Mouse (Mus musculus): Measurements from ENCODE around the gene Olfr1415. TPM values are rescaled to one million over a fixed set of nuclear protein-coding genes. Genes with fewer than 3 reads are reported as not detected.

The Olfr1415 gene
- total RNA-seq, 1 experiment = not detected

GRCm38 (mm10) chr1:92474066-92474578, 21.8 kb downstream of the Olfr1415 start:
- no peaks in the 10 kb centered on the region for H3K4me1 ChIP-seq (ENCODE audit: control insufficient read depth in 2 of 2, insufficient read depth in 2 of 2, low read length in 2 of 2, poor library complexity in 1 of 2)
- DNase-seq (ENCODE audit: low read depth, low spot score) = no peak
- H3K9me3 ChIP-seq (ENCODE audit: control insufficient read depth, insufficient read depth, low read depth, low read length) = no peaks in the 10 kb centered on the region
- H3K4me3 ChIP-seq (ENCODE audit: insufficient read depth in 1 of 2, low read depth in 1 of 2, low read length in 2 of 2, poor library complexity in 1 of 2, severe bottlenecking in 1 of 2) = peak overlapping the region; percentile 51 to 91
- in situ Hi-C loops (cut with MboI; ENCODE audit: low sequenced_read_pairs in 2 of 2, unreplicated experiment in 2 of 2) = no loop called here
- TF ChIP-seq ZC3H11A (IDR thresholded peaks at IDR 0.05; ENCODE audit: borderline replicate concordance, low read depth, low read length) (no peak), ZNF384 (IDR thresholded peaks at IDR 0.05; ENCODE audit: low read depth, low read length) (no peak), CHD2 (IDR thresholded peaks at IDR 0.05; ENCODE audit: low read depth, low read length) (no peak), MAFK (IDR thresholded peaks at IDR 0.05; ENCODE audit: insufficient read depth, low read depth, low read length) (no peak), HCFC1 (IDR thresholded peaks at IDR 0.05; ENCODE audit: borderline replicate concordance, insufficient read depth, low read length) (no peak)
- peaks cover 13% of the 10 kb centered on the region for H3K36me3 ChIP-seq (ENCODE audit: control insufficient read depth, insufficient read depth, low read length, poor library complexity, severe bottlenecking)
- H3K27ac ChIP-seq (ENCODE audit: insufficient read depth, low read depth, low read length, poor library complexity, severe bottlenecking) = no peak overlapping the region
- peak overlapping the region; percentile 63 for H3K9ac ChIP-seq (ENCODE audit: insufficient read depth, low read depth, low read length, poor library complexity, severe bottlenecking)

- Histone ChIP-seq H3K36me3 (ENCODE audit: control insufficient read depth, insufficient read depth, low read length, poor library complexity, severe bottlenecking) (peaks cover 17% of the 10 kb centered on the region), H3K4me1 (ENCODE audit: control insufficient read depth in 2 of 2, insufficient read depth in 2 of 2, low read length in 2 of 2, poor library complexity in 1 of 2) (no peaks in the 10 kb centered on the region), H3K4me3 (ENCODE audit: insufficient read depth in 1 of 2, low read depth in 1 of 2, low read length in 2 of 2, poor library complexity in 1 of 2, severe bottlenecking in 1 of 2) (peak within 1 kb of the TSS; percentile 84 to 91), H3K27ac (ENCODE audit: insufficient read depth, low read depth, low read length, poor library complexity, severe bottlenecking) (no peak within 1 kb of the TSS), H3K9ac (ENCODE audit: insufficient read depth, low read depth, low read length, poor library complexity, severe bottlenecking) (peak within 1 kb of the TSS; percentile 96), H3K9me3 (ENCODE audit: control insufficient read depth, insufficient read depth, low read depth, low read length) (no peaks in the 10 kb centered on the region)
- TF ChIP-seq HCFC1 (IDR thresholded peaks at IDR 0.05; ENCODE audit: borderline replicate concordance, insufficient read depth, low read length) = peak; percentile 89
- TF ChIP-seq ZC3H11A (IDR thresholded peaks at IDR 0.05; ENCODE audit: borderline replicate concordance, low read depth, low read length) = no peak
- DNase-seq (ENCODE audit: low read depth, low spot score) = peak; percentile 91
- in situ Hi-C loops (cut with MboI; ENCODE audit: low sequenced_read_pairs in 2 of 2, unreplicated experiment in 2 of 2) = no loop called here
Observed at GRCm38 (mm10) chr1:92473165-92474041, 22.5 kb downstream of the Olfr1415 start, which contains the start of gene Ndufa10. Gene Ndufa10, minus strand, starts transcription at chr1:92473860.

- Histone ChIP-seq H3K36me3 (ENCODE audit: control insufficient read depth, insufficient read depth, low read length, poor library complexity, severe bottlenecking) (peaks cover 50% of the 10 kb centered on the region), H3K27ac (ENCODE audit: insufficient read depth, low read depth, low read length, poor library complexity, severe bottlenecking) (no peak overlapping the region), H3K9ac (ENCODE audit: insufficient read depth, low read depth, low read length, poor library complexity, severe bottlenecking) (no peak overlapping the region), H3K9me3 (ENCODE audit: control insufficient read depth, insufficient read depth, low read depth, low read length) (no peaks in the 10 kb centered on the region), H3K4me3 (ENCODE audit: insufficient read depth in 1 of 2, low read depth in 1 of 2, low read length in 2 of 2, poor library complexity in 1 of 2, severe bottlenecking in 1 of 2) (no peak overlapping the region), H3K4me1 (ENCODE audit: control insufficient read depth in 2 of 2, insufficient read depth in 2 of 2, low read length in 2 of 2, poor library complexity in 1 of 2) (no peaks in the 10 kb centered on the region)
- TF ChIP-seq MAFK (IDR thresholded peaks at IDR 0.05; ENCODE audit: insufficient read depth, low read depth, low read length) = no peak
- no peak for TF ChIP-seq ZNF384 (IDR thresholded peaks at IDR 0.05; ENCODE audit: low read depth, low read length)
- TF ChIP-seq CHD2 (IDR thresholded peaks at IDR 0.05; ENCODE audit: low read depth, low read length) = no peak
- TF ChIP-seq ZC3H11A (IDR thresholded peaks at IDR 0.05; ENCODE audit: borderline replicate concordance, low read depth, low read length) = no peak
- no peak for TF ChIP-seq HCFC1 (IDR thresholded peaks at IDR 0.05; ENCODE audit: borderline replicate concordance, insufficient read depth, low read length)
- no peak for DNase-seq (ENCODE audit: low read depth, low spot score)
- in situ Hi-C loops (cut with MboI; ENCODE audit: low sequenced_read_pairs in 2 of 2, unreplicated experiment in 2 of 2) = no loop called here
Observed at GRCm38 (mm10) chr1:92468891-92469290, 27.0 kb downstream of the Olfr1415 start.

- no peak overlapping the region for H3K4me3 ChIP-seq (ENCODE audit: insufficient read depth in 1 of 2, low read depth in 1 of 2, low read length in 2 of 2, poor library complexity in 1 of 2, severe bottlenecking in 1 of 2)
- TF ChIP-seq ZC3H11A (IDR thresholded peaks at IDR 0.05; ENCODE audit: borderline replicate concordance, low read depth, low read length) (no peak), CHD2 (IDR thresholded peaks at IDR 0.05; ENCODE audit: low read depth, low read length) (no peak), ZNF384 (IDR thresholded peaks at IDR 0.05; ENCODE audit: low read depth, low read length) (no peak), MAFK (IDR thresholded peaks at IDR 0.05; ENCODE audit: insufficient read depth, low read depth, low read length) (no peak), HCFC1 (IDR thresholded peaks at IDR 0.05; ENCODE audit: borderline replicate concordance, insufficient read depth, low read length) (no peak)
- no peak for DNase-seq (ENCODE audit: low read depth, low spot score)
- no peak overlapping the region for H3K9ac ChIP-seq (ENCODE audit: insufficient read depth, low read depth, low read length, poor library complexity, severe bottlenecking)
- no peak overlapping the region for H3K27ac ChIP-seq (ENCODE audit: insufficient read depth, low read depth, low read length, poor library complexity, severe bottlenecking)
- peaks cover 28% of the 10 kb centered on the region for H3K36me3 ChIP-seq (ENCODE audit: control insufficient read depth, insufficient read depth, low read length, poor library complexity, severe bottlenecking)
- H3K4me1 ChIP-seq (ENCODE audit: control insufficient read depth in 2 of 2, insufficient read depth in 2 of 2, low read length in 2 of 2, poor library complexity in 1 of 2) = no peaks in the 10 kb centered on the region
- in situ Hi-C loops (cut with MboI; ENCODE audit: low sequenced_read_pairs in 2 of 2, unreplicated experiment in 2 of 2) = no loop called here
- no peaks in the 10 kb centered on the region for H3K9me3 ChIP-seq (ENCODE audit: control insufficient read depth, insufficient read depth, low read depth, low read length)
Observed at GRCm38 (mm10) chr1:92458416-92458815, 37.5 kb downstream of the Olfr1415 start.
